Mouse (Mus musculus) liver, postnatal 0 days (tissue): ENCODE results near the gene Gm10197. TPM values are rescaled to one million over a fixed set of nuclear protein-coding genes. Genes with fewer than 3 reads are reported as not detected.

Source experiments
- ATAC-seq: fragments of 200-750 bp; cut with Nextera tagmentation; 2 replicates; pipeline ENCODE4 v1.8.0; 2017; ENCODE audit warnings: mild to moderate bottlenecking, moderate library complexity
- DNase-seq: peaks from one replicate; pipeline ENCODE4 v3.0.0-alpha.2; 2016
- H3K27ac ChIP-seq: fragments of 300-500 bp; sonication (generic); 2 replicates; pipeline ENCODE4 v1.5.1; 2014; ENCODE audit warnings: antibody characterized with exemption, moderate library complexity, mild to moderate bottlenecking, low read depth
- H3K27me3 ChIP-seq: fragments of 300-500 bp; sonication (generic); 2 replicates; pipeline ENCODE4 v1.6.1; 2014; ENCODE audit warnings: low read length, control low read depth, mixed read lengths; ENCODE audit not compliant: insufficient read depth
- H3K36me3 ChIP-seq: fragments of 300-500 bp; sonication (generic); replicated peaks from 2 replicates; pipeline ENCODE4 v1.6.1; 2014; ENCODE audit warnings: mild to moderate bottlenecking, control low read depth, low read length, moderate library complexity, mixed read lengths; ENCODE audit not compliant: insufficient read depth
- H3K4me1 ChIP-seq: fragments of 300-500 bp; sonication (generic); 2 replicates; pipeline ENCODE4 v1.6.1; 2014; ENCODE audit warnings: antibody characterized with exemption, mild to moderate bottlenecking, control low read depth; ENCODE audit not compliant: insufficient read depth
- H3K4me2 ChIP-seq: fragments of 300-500 bp; sonication (generic); 2 replicates; pipeline ENCODE4 v1.6.1; 2014; ENCODE audit warnings: low read depth, mild to moderate bottlenecking, low read length, moderate library complexity, mixed read lengths
- H3K4me3 ChIP-seq: fragments of 300-500 bp; sonication (generic); 2 replicates; pipeline ENCODE4 v1.5.1; 2014; ENCODE audit warnings: low read depth, low read length
- H3K9ac ChIP-seq: fragments of 300-500 bp; sonication (generic); replicated peaks from 2 replicates; pipeline ENCODE4 v1.6.1; 2014; ENCODE audit warnings: mild to moderate bottlenecking, moderate library complexity
- H3K9me3 ChIP-seq: fragments of 300-500 bp; sonication (generic); 2 replicates; pipeline ENCODE4 v1.6.1; 2016; ENCODE audit warnings: mild to moderate bottlenecking, control low read depth, low read length, mixed read lengths
- CTCF ChIP-seq: sonication (generic); IDR thresholded peaks from 2 replicates; pipeline ENCODE4 v1.5.1; 2016; ENCODE audit warnings: antibody characterized with exemption, low read depth
- EP300 ChIP-seq: IDR thresholded peaks from 2 replicates; pipeline ENCODE4 v1.6.1; 2016; ENCODE audit warnings: antibody characterized with exemption, low read depth, mild to moderate bottlenecking
- WGBS: fragments of 180-500 bp; shearing (Covaris S2); extraction: QIAGEN DNeasy Blood & Tissue Kit; methylation state at CpG from one replicate; pipeline ENCODE4 v1.1.7; 2014; ENCODE audit not compliant: insufficient replicate concordance; 5-methylcytosine and 5-hydroxymethylcytosine counted together
- polyA plus RNA-seq: library from polyadenylated mRNA; unstranded; fragments of >200 nt; fragmentation: Nextera tagmentation; extraction: Ambion mirVana; gene quantifications from 2 replicates; pipeline ENCODE4 v1.2.1, GENCODE M21; 2015

Gm10197 gene
- polyA plus RNA-seq, 1 experiment from 2014 or later, result not detected

DNA sequence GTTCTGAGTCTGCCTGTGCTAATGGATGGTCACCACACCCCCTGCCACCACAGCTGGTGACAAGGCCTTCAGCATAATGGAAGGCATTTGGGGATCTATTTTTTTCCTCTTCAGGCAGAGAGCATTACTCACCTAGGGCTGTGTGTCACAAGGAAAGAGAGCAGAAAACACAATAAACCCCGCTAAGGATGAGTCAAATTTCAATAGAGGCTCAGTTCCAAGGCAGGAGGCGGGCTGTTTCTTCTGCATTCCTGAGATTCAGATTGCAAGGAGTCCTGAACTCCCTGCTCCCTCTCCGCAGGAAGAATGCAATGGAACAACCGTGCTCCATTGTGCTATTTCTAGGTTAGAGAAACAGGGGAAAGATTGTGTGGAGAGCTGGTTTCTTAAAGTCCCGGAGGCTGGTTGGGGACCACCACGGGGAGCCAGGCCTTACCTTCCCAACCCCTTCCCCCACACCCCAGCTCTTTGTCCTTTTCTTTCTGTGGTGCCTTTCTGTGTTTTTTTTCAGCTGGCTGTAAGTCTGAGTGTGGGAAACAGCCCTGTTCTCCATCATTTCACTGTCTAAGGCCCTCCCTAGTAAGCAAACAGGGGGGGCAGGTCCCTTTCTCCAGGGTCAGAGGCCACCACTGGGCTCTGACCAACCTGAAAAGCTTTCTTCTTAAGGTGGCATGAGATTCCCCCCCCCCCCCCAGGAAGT, 40.7 kb upstream of the Gm10197 start:
- Histone ChIP-seq H3K9ac (no peak overlapping the region), H3K4me1 (peaks cover 4% of the 10 kb centered on the region; the same call in 1 of the 2 replicates), H3K27me3 (no peaks in the 10 kb centered on the region), H3K36me3 (no peaks in the 10 kb centered on the region), H3K4me3 (no peak overlapping the region), H3K4me2 (no peak overlapping the region), H3K9me3 (no peaks in the 10 kb centered on the region), H3K27ac (no peak overlapping the region)
- DNase-seq, result no peak
- TF ChIP-seq EP300, result no peak
- TF ChIP-seq CTCF, result no peak
- ATAC-seq, result no peak
- 66% methylated on average over 6 of the region's 6 CpGs for WGBS

- WGBS, result 57% methylated on average over 17 of the region's 17 CpGs
- no peak for DNase-seq
- Histone ChIP-seq H3K4me1 (peaks cover 10% of the 10 kb centered on the region), H3K4me2 (no peak overlapping the region), H3K9ac (no peak overlapping the region), H3K27me3 (no peaks in the 10 kb centered on the region), H3K9me3 (no peaks in the 10 kb centered on the region), H3K36me3 (no peaks in the 10 kb centered on the region), H3K27ac (no peak overlapping the region), H3K4me3 (no peak overlapping the region)
- ATAC-seq, result no peak
- TF ChIP-seq EP300, result no peak
- TF ChIP-seq CTCF, result no peak
Measured at GRCm38 (mm10) chr19:53409663-53410307, 38.2 kb upstream of the Gm10197 start.

GRCm38 (mm10) chr19:53408398-53408797, 36.8 kb upstream of the Gm10197 start:
- 85% methylated on average over 8 of the region's 8 CpGs for WGBS
- Histone ChIP-seq H3K4me2 (no peak overlapping the region), H3K27me3 (no peaks in the 10 kb centered on the region), H3K36me3 (no peaks in the 10 kb centered on the region), H3K9me3 (no peaks in the 10 kb centered on the region), H3K4me3 (no peak overlapping the region), H3K9ac (no peak overlapping the region), H3K4me1 (peaks cover 6% of the 10 kb centered on the region), H3K27ac (no peak overlapping the region)
- DNase-seq (no peak), ATAC-seq (no peak)
- TF ChIP-seq EP300 (no peak), CTCF (no peak)

DNA sequence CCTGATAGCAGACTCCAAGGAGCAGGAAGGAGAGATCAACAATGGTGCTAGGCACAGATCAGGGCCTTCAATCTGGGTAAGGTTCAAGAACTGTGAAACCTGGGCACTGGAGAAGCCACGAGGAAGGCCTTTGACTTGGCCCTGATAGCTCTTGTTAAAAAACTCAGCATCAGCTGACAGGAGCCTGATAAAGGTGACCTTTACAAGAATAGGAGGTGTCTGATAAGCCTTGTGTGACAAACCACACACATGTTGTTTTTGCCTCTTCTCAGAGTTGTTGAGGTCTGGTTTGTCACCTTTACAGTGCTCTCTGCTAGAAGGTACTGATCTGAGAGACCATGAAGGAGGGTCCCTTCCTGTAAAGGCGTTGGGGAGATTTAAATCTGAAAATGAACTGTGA, 35.8 kb upstream of the Gm10197 start:
- TF ChIP-seq CTCF, result no peak
- TF ChIP-seq EP300, result no peak
- Histone ChIP-seq H3K4me3 (no peak overlapping the region), H3K27me3 (no peaks in the 10 kb centered on the region), H3K27ac (no peak overlapping the region), H3K9ac (no peak overlapping the region), H3K9me3 (no peaks in the 10 kb centered on the region), H3K4me2 (no peak overlapping the region), H3K4me1 (peaks cover 6% of the 10 kb centered on the region), H3K36me3 (no peaks in the 10 kb centered on the region)
- DNase-seq, result no peak
- ATAC-seq, result no peak
- WGBS, result 48% methylated on average over 2 of the region's 2 CpGs

DNA sequence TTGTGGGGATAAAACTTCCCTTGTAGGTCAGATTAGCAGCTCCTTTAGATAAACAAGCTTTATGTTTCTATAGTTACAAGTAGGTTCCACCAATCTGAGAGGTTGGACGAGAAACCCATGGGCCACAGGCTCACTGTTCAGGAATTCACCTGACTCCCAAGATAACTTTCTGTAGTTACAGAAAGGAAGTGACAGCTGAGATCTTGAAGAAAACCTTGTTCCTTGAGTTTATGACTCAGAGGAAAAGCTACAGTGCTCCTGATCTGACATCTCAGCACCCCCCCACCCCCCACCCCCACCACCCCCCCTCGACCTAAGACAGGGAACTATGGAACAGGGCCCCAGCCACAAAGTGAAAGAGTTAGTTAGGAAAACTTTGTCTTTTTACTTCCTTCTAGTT, 34.2 kb upstream of the Gm10197 start:
- ATAC-seq, result no peak

DNA sequence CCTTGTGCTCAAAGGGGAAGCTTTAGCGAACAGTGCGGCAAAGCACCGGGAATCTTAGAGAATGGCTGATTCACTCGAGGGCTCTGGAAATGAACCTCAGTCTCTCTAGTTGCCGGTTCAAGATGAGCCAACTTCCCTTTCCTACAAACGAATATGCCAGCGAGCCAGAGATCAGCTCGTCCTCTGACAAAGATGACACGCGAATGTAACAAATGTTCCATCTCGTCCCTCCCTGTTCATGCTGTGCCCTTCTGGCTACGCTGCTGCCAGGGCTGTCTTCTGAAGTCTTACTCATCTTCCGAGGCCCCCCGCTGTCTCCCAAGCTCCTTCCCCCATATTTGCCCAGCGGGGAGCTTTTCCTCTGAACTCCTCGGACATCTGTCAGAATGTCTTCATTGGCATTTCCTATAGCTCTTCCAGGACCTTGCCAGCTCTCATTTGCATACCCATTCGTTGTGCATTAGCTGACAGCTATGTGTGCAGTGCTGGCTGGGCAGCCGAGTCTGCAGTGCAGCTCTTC, 33.3 kb upstream of the Gm10197 start:
- ATAC-seq (no peak), DNase-seq (no peak)
- no peak for TF ChIP-seq CTCF
- no peak for TF ChIP-seq EP300
- Histone ChIP-seq H3K9ac (no peak overlapping the region), H3K4me1 (peaks cover 6% of the 10 kb centered on the region), H3K4me2 (no peak overlapping the region), H3K4me3 (no peak overlapping the region), H3K27ac (no peak overlapping the region), H3K27me3 (no peaks in the 10 kb centered on the region), H3K9me3 (no peaks in the 10 kb centered on the region), H3K36me3 (no peaks in the 10 kb centered on the region)
- WGBS, result 58% methylated on average over 18 of the region's 18 CpGs

More for the DNA sequence above, 34.2 kb upstream of the Gm10197 start:
- no peak overlapping the region for H3K4me2 ChIP-seq
- TF ChIP-seq CTCF, result no peak
- TF ChIP-seq EP300, result no peak
- 27% methylated on average over 2 of the region's 2 CpGs for WGBS
- H3K4me3 ChIP-seq, result no peak overlapping the region
- H3K36me3 ChIP-seq, result no peaks in the 10 kb centered on the region
- no peak for DNase-seq
- no peak overlapping the region for H3K9ac ChIP-seq
- no peaks in the 10 kb centered on the region for H3K9me3 ChIP-seq
- no peaks in the 10 kb centered on the region for H3K27me3 ChIP-seq
- peaks cover 6% of the 10 kb centered on the region for H3K4me1 ChIP-seq
- H3K27ac ChIP-seq, result no peak overlapping the region
